Mouse (Mus musculus) embryonic facial prominence, embryonic 12.5 days (tissue): ENCODE data around the gene Bsx. TPM values are rescaled to one million over a fixed set of nuclear protein-coding genes. Genes with fewer than 3 reads are reported as not detected.

Experiments
- ATAC-seq: fragments of 200-750 bp; cut with Nextera tagmentation; 2 replicates; pipeline ENCODE4 v1.8.0; 2017; ENCODE audit not compliant: insufficient number of reproducible peaks, insufficient read depth, low FRiP score, low TSS enrichment
- H3K27ac ChIP-seq: fragments of 300-500 bp; sonication (generic); 2 replicates; pipeline ENCODE4 v1.5.1; 2016; ENCODE audit warnings: mild to moderate bottlenecking
- H3K27me3 ChIP-seq: fragments of 300-500 bp; sonication (generic); 2 replicates; pipeline ENCODE4 v1.6.1; 2016; ENCODE audit warnings: mild to moderate bottlenecking, moderate library complexity
- H3K36me3 ChIP-seq: fragments of 300-500 bp; sonication (generic); 2 replicates; pipeline ENCODE4 v1.6.1; 2016; ENCODE audit warnings: mild to moderate bottlenecking
- H3K4me1 ChIP-seq: fragments of 300-500 bp; sonication (generic); 2 replicates; pipeline ENCODE4 v1.6.1; 2016
- H3K4me2 ChIP-seq: fragments of 300-500 bp; sonication (generic); replicated peaks from 2 replicates; pipeline ENCODE4 v1.6.1; 2016; ENCODE audit warnings: mild to moderate bottlenecking, moderate library complexity
- H3K4me3 ChIP-seq: fragments of 300-500 bp; sonication (generic); 2 replicates; pipeline ENCODE4 v1.5.1; 2016; ENCODE audit warnings: mild to moderate bottlenecking
- H3K9ac ChIP-seq: fragments of 300-500 bp; sonication (generic); 2 replicates; pipeline ENCODE4 v1.6.1; 2016; ENCODE audit warnings: mild to moderate bottlenecking, moderate library complexity
- H3K9me3 ChIP-seq: fragments of 300-500 bp; sonication (generic); 2 replicates; pipeline ENCODE4 v1.6.1; 2016; ENCODE audit warnings: mild to moderate bottlenecking, moderate library complexity
- WGBS: fragments of 180-500 bp; shearing (Covaris S2); methylation state at CpG from one replicate; pipeline ENCODE4 v1.1.7; 2016; 5-methylcytosine and 5-hydroxymethylcytosine counted together
- polyA plus RNA-seq: library from polyadenylated mRNA; unstranded; fragments of >200 nt; fragmentation: Nextera tagmentation; extraction: Ambion mirVana; gene quantifications from 2 replicates; pipeline ENCODE4 v1.2.1, GENCODE M21; 2016

Bsx gene
- polyA plus RNA-seq, 1 experiment from 2014 or later, result not detected

- no peaks in the 10 kb centered on the region for H3K36me3 ChIP-seq
- WGBS, result 28% methylated on average over 8 of the region's 8 CpGs
- no peaks in the 10 kb centered on the region for H3K27me3 ChIP-seq
- H3K9ac ChIP-seq, result no peak overlapping the region
- no peak overlapping the region for H3K4me3 ChIP-seq
- H3K4me2 ChIP-seq, result no peak overlapping the region
- H3K4me1 ChIP-seq, result no peaks in the 10 kb centered on the region
- no peaks in the 10 kb centered on the region for H3K9me3 ChIP-seq
- ATAC-seq, result no peak
- no peak overlapping the region for H3K27ac ChIP-seq
These were observed 33.5 kb downstream of the Bsx start for GRCm38 (mm10) chr9:40907413-40907812.

GRCm38 (mm10) chr9:40908411-40908810, 34.5 kb downstream of the Bsx start:
- no peak overlapping the region for H3K27ac ChIP-seq
- H3K9me3 ChIP-seq, result no peaks in the 10 kb centered on the region
- H3K9ac ChIP-seq, result no peak overlapping the region
- H3K4me2 ChIP-seq, result no peak overlapping the region
- WGBS, result 69% methylated on average over 8 of the region's 8 CpGs
- H3K4me1 ChIP-seq, result no peaks in the 10 kb centered on the region
- no peak overlapping the region for H3K4me3 ChIP-seq
- H3K27me3 ChIP-seq, result no peaks in the 10 kb centered on the region
- ATAC-seq, result no peak
- no peaks in the 10 kb centered on the region for H3K36me3 ChIP-seq

GRCm38 (mm10) chr9:40908915-40909314, 35.0 kb downstream of the Bsx start:
- Histone ChIP-seq H3K4me3 (no peak overlapping the region), H3K27me3 (no peaks in the 10 kb centered on the region), H3K4me1 (no peaks in the 10 kb centered on the region), H3K27ac (no peak overlapping the region), H3K36me3 (no peaks in the 10 kb centered on the region), H3K4me2 (no peak overlapping the region), H3K9me3 (no peaks in the 10 kb centered on the region), H3K9ac (no peak overlapping the region)
- ATAC-seq, result no peak
- WGBS, result 37% methylated on average over 7 of the region's 7 CpGs

GRCm38 (mm10) chr9:40917871-40918613, 44.1 kb downstream of the Bsx start:
- 21% methylated on average over 12 of the region's 12 CpGs for WGBS
- Histone ChIP-seq H3K4me1 (peaks cover 8% of the 10 kb centered on the region; the same call in 1 of the 2 replicates), H3K4me2 (no peak overlapping the region), H3K27ac (no peak overlapping the region), H3K9ac (no peak overlapping the region), H3K27me3 (no peaks in the 10 kb centered on the region), H3K9me3 (no peaks in the 10 kb centered on the region), H3K4me3 (no peak overlapping the region), H3K36me3 (no peaks in the 10 kb centered on the region)
- ATAC-seq, result no peak

- no peaks in the 10 kb centered on the region for H3K4me1 ChIP-seq
- WGBS, result 74% methylated on average over 17 of the region's 17 CpGs
These were observed 53.5 kb downstream of the Bsx start for GRCm38 (mm10) chr9:40927351-40927980.

More at GRCm38 (mm10) chr9:40927351-40927980, 53.5 kb downstream of the Bsx start:
- no peak for ATAC-seq
- no peaks in the 10 kb centered on the region for H3K9me3 ChIP-seq
- no peak overlapping the region for H3K9ac ChIP-seq
- H3K27me3 ChIP-seq, result no peaks in the 10 kb centered on the region
- no peak overlapping the region for H3K4me2 ChIP-seq
- H3K36me3 ChIP-seq, result no peaks in the 10 kb centered on the region
- no peak overlapping the region for H3K27ac ChIP-seq
- H3K4me3 ChIP-seq, result no peak overlapping the region

Other genes starting within 250 kb of the Bsx start
- gene Gm21915, start 203.5 kb upstream of the Bsx start, polyA plus RNA-seq, result not detected in 2 replicates
- 75.9 and 81.8 TPM in 2 replicates for gene Clmp, start 188.2 kb upstream of the Bsx start, polyA plus RNA-seq
- 2,550 and 2,595 TPM in 2 replicates for gene Hspa8, start 73.1 kb upstream of the Bsx start, polyA plus RNA-seq
- gene Jhy, start 90.0 kb downstream of the Bsx start, polyA plus RNA-seq, result 0.13 and 0.48 TPM in 2 replicates
- 0.25 and 0.29 TPM in 2 replicates for gene Crtam, start 130.5 kb downstream of the Bsx start, polyA plus RNA-seq